Mouse (Mus musculus): ENCODE results near the gene Gstt1.

DNA sequence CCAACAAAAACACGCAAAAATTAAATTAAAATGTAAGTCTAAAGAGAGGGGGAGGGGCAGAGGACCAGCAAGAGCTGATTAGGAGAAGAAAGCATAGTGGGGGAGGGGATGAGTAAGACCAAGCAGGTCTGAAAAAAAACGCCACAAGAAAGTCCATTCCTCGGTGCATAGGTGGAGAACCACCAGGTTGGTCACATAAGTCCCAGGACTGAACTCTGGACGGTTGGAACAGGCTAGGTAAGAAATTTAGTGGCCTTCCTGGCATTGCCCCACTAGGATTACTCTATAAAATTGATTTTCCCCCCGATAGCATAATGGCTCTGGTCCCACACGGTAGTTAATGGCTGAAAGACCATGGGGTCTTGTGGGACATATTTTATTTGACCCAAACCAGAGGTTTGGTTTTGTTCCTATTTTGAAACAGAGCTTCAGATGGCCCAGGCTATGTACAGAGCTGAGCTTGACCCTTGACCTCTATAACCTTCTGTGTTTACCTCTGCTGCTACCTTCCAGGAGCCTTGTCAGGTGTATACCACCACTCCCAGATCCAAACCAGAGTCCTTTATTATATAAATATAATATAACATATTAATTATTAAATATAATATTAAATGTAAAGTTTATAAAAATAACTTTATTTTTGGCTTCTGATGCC, 9.2 kb downstream of the Gstt1 start:
- TF ChIP-seq CTCF (IDR thresholded peaks at IDR 0.05 in 2 of 3, conservative IDR thresholded peaks at IDR 0.05 in 1 of 3; ENCODE audit: control insufficient read depth in 1 of 3, insufficient read depth in 1 of 3, low read depth in 2 of 3, low read length in 3 of 3, poor library complexity in 1 of 3, severe bottlenecking in 1 of 3) (no peak), CHD2 (IDR thresholded peaks at IDR 0.05; ENCODE audit: low read length) (no peak), MAFK (IDR thresholded peaks at IDR 0.05; ENCODE audit: borderline replicate concordance, low read depth, low read length) (no peak), GATA1 (IDR thresholded peaks at IDR 0.05; ENCODE audit: low read depth, low read length) (no peak), POLR2A (IDR thresholded peaks at IDR 0.05; ENCODE audit: control insufficient read depth in 1 of 2, insufficient read depth in 1 of 2, low read depth in 1 of 2, low read length in 2 of 2, poor library complexity in 1 of 2) (no peak), ZC3H11A (IDR thresholded peaks at IDR 0.05; ENCODE audit: low read depth, low read length) (no peak), HCFC1 (IDR thresholded peaks at IDR 0.05; ENCODE audit: low read depth, low read length) (no peak)

Data from MEL (cell line).